Mouse (Mus musculus) small intestine, adult 2 months (tissue): ENCODE results near the gene Cd19.

Experiments used
- CTCF ChIP-seq: fragments of 200-500 bp; IDR thresholded peaks from 2 replicates; pipeline ENCODE4 v1.5.1; 2012; ENCODE audit warnings: low read depth, mild to moderate bottlenecking, control low read depth, inconsistent platforms, low read length, moderate library complexity, mixed read lengths; ENCODE audit not compliant: insufficient replicate concordance, insufficient read length; ENCODE audit errors: extremely low read depth
- POLR2A ChIP-seq: fragments of 200-500 bp; IDR thresholded peaks from 2 replicates; pipeline ENCODE4 v1.6.1; 2012; ENCODE audit warnings: low read depth, mild to moderate bottlenecking, control low read depth, inconsistent platforms, low read length, moderate library complexity

DNA sequence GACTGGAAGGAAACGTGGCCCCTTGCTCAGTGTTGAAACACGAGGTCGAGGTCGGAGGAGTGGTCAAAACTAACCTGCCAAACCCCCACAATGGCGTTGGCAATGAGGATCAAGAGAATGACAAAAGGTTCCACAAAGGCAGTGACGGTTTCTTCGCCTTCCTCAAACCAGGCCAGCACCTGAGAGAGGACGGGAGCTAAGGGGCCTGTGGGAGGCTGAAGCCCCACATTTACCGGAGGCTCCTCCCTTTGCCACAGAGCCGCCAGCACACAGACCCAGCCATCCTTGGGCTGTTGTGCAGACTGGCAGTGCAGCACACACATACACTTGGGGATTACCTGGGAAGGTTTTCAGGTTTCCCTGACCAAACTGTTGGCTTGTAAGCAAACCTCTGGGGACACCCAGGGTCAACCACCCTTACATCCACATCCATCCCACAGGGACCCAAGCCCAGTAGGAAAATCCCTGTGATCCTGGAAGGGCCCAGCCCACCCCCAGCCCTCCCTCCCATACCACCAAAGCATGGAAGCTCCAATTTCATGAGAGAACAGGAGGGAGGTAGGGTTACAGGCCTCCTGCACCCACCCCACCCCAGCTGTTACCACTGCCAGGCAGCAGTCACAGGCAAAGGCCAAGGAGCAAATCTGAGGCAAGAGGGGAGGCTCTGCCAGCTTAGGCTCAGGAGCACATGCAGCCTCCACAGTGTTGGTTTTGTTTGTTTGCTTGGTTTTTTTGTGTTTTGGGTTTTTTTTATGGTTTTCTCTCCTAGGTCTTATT, 46.1 kb upstream of the Cd19 start:
- TF ChIP-seq CTCF (no peak), POLR2A (no peak)
